Mouse (Mus musculus): ENCODE measurements around the gene Gsc. TPM values are rescaled to one million over a fixed set of nuclear protein-coding genes. Genes with fewer than 3 reads are reported as not detected.

Gene Gsc
- total RNA-seq (2021) = not detected
- long read RNA-seq, experiment 1 = 0 reads
- long read RNA-seq, experiment 2 = 0 reads

- no peak for DNase-seq (ENCODE audit: low spot score in 2 of 2)
Observed at GRCm38 (mm10) chr12:104472601-104473424, at the start of gene Gsc. Gene Gsc, minus strand, starts transcription at chr12:104473330.

GRCm38 (mm10) chr12:104519721-104520120 is 46.6 kb upstream of the Gsc start:
- DNase-seq (ENCODE audit: low spot score in 2 of 2) = no peak

- DNase-seq (ENCODE audit: low spot score in 2 of 2) = no peak
Observed at GRCm38 (mm10) chr12:104507911-104508310, 34.8 kb upstream of the Gsc start.

- DNase-seq (ENCODE audit: low spot score in 2 of 2) = no peak
Observed at GRCm38 (mm10) chr12:104492009-104492408, 18.9 kb upstream of the Gsc start.

- DNase-seq (ENCODE audit: low spot score in 2 of 2) = no peak
Observed at GRCm38 (mm10) chr12:104486205-104486604, 13.1 kb upstream of the Gsc start.

- DNase-seq (ENCODE audit: low spot score in 2 of 2) = no peak
Observed at GRCm38 (mm10) chr12:104485161-104485560, 12.0 kb upstream of the Gsc start.

GRCm38 (mm10) chr12:104481007-104481406 is 7.9 kb upstream of the Gsc start:
- no peak for DNase-seq (ENCODE audit: low spot score in 2 of 2)

- DNase-seq (ENCODE audit: low spot score in 2 of 2) = no peak
Observed at GRCm38 (mm10) chr12:104478193-104478592, 5.1 kb upstream of the Gsc start.

- DNase-seq (ENCODE audit: low spot score in 2 of 2) = no peak
Observed at GRCm38 (mm10) chr12:104477501-104477900, 4.4 kb upstream of the Gsc start.

GRCm38 (mm10) chr12:104477066-104477465 is 3.9 kb upstream of the Gsc start:
- DNase-seq (ENCODE audit: low spot score in 2 of 2) = no peak

GRCm38 (mm10) chr12:104475946-104476345 is 2.8 kb upstream of the Gsc start:
- peak in 1 of 2 experiments; percentile 9 for DNase-seq (ENCODE audit: low spot score in 2 of 2)

GRCm38 (mm10) chr12:104474881-104475740 is 2.0 kb upstream of the Gsc start:
- DNase-seq (ENCODE audit: low spot score in 2 of 2) = no peak

- DNase-seq (ENCODE audit: low spot score in 2 of 2) = peak in 1 of 2 experiments; percentile 36
Observed at GRCm38 (mm10) chr12:104474191-104474871, 1.2 kb upstream of the Gsc start.

GRCm38 (mm10) chr12:104473492-104473891 is 362 bp upstream of the Gsc start:
- no peak for DNase-seq (ENCODE audit: low spot score in 2 of 2)

GRCm38 (mm10) chr12:104472218-104472525 is 958 bp downstream of the Gsc start:
- DNase-seq (ENCODE audit: low spot score in 2 of 2) = no peak

- no peak for DNase-seq (ENCODE audit: low spot score in 2 of 2)
Observed at GRCm38 (mm10) chr12:104471351-104472217, 1.5 kb downstream of the Gsc start.

- DNase-seq (ENCODE audit: low spot score in 2 of 2) = no peak
Observed at GRCm38 (mm10) chr12:104470646-104471045, 2.5 kb downstream of the Gsc start.

- no peak for DNase-seq (ENCODE audit: low spot score in 2 of 2)
Observed at GRCm38 (mm10) chr12:104468783-104469182, 4.3 kb downstream of the Gsc start.

GRCm38 (mm10) chr12:104467372-104467771 is 5.8 kb downstream of the Gsc start:
- no peak for DNase-seq (ENCODE audit: low spot score in 2 of 2)

- no peak for DNase-seq (ENCODE audit: low spot score in 2 of 2)
Observed at GRCm38 (mm10) chr12:104466930-104467329, 6.2 kb downstream of the Gsc start.

GRCm38 (mm10) chr12:104461372-104461771 is 11.8 kb downstream of the Gsc start:
- no peak for DNase-seq (ENCODE audit: low spot score in 2 of 2)
